In genomic region chr11:111005103-111005502, GRCm38 (mm10) we compare ENCODE assay signal across 19 mouse cellular contexts. TPM values are rescaled to one million over a fixed set of nuclear protein-coding genes. Genes with fewer than 3 reads are reported as not detected.
"Had no signal": no experiment of that assay in that cellular context is flagged by ENCODE, and none has a peak within 500 bp of the region (broad histone marks: within the 10 kb centered on the region; RNA-seq: fewer than 3 reads in every experiment).

No protein-coding gene starts in this region.

- H3K27me3 ChIP-seq: neural tube, embryonic 12.5 days; neural tube, embryonic 13.5 days; neural tube, embryonic 15.5 days; stomach, embryonic 15.5 days had no signal

- H3K36me3 ChIP-seq: neural tube, embryonic 12.5 days; neural tube, embryonic 13.5 days; neural tube, embryonic 15.5 days; stomach, embryonic 15.5 days had no signal

- H3K4me1 ChIP-seq: neural tube, embryonic 12.5 days; neural tube, embryonic 13.5 days; neural tube, embryonic 15.5 days; stomach, embryonic 15.5 days had no signal

- DNase-seq: right cerebral cortex, adult 18-20 months; right cerebral cortex, postnatal 14 days; right cerebral cortex, postnatal 25 days; right cerebral cortex, postnatal 4 days; spleen, adult 18-20 months; thymus, adult 18-20 months; thymus, adult 2 months; thymus, postnatal 14 days; thymus, postnatal 25 days; thymus, postnatal 36 days; thymus, postnatal 4 days had no signal

- H3K9me3 ChIP-seq: neural tube, embryonic 12.5 days; neural tube, embryonic 13.5 days; neural tube, embryonic 15.5 days; stomach, embryonic 15.5 days had no signal

- H3K27ac ChIP-seq: neural tube, embryonic 12.5 days; neural tube, embryonic 13.5 days; neural tube, embryonic 15.5 days; stomach, embryonic 15.5 days; stomach, postnatal 0 days had no signal

- H3K9ac ChIP-seq: neural tube, embryonic 12.5 days; neural tube, embryonic 13.5 days; neural tube, embryonic 15.5 days; stomach, embryonic 15.5 days had no signal

- H3K4me3 ChIP-seq: neural tube, embryonic 12.5 days; neural tube, embryonic 13.5 days; neural tube, embryonic 15.5 days; stomach, embryonic 15.5 days had no signal

- H3K4me2 ChIP-seq: neural tube, embryonic 12.5 days; neural tube, embryonic 13.5 days; neural tube, embryonic 15.5 days; stomach, embryonic 15.5 days had no signal

RNA-seq across cellular contexts. Expression of gene Kcnj16, which starts 37.3 kb away (rescaled TPM):
- polyA plus RNA-seq: stomach, embryonic 14.5 days; testis, adult 2 months; urinary bladder, adult 2 months had no signal
